Mouse (Mus musculus) hindbrain, embryonic 10.5 days (tissue): ENCODE data around the gene Hnrnpf. TPM values are rescaled to one million over a fixed set of nuclear protein-coding genes. Genes with fewer than 3 reads are reported as not detected.
A peak's percentile ranks its signal among the peaks of the same experiment; 100 is the strongest.

Experiments used
- DNase-seq: peaks from one replicate; pipeline ENCODE4 v3.0.0-alpha.2; 2017; ENCODE audit warnings: low spot score
- H3K27ac ChIP-seq: fragments of 300-500 bp; sonication (generic); 2 replicates; pipeline ENCODE4 v1.5.1; 2016; ENCODE audit warnings: mild to moderate bottlenecking, moderate library complexity
- H3K27me3 ChIP-seq: fragments of 300-500 bp; sonication (generic); 2 replicates; pipeline ENCODE4 v1.6.1; 2016; ENCODE audit warnings: mild to moderate bottlenecking; ENCODE audit not compliant: poor library complexity, insufficient read depth, severe bottlenecking
- H3K36me3 ChIP-seq: fragments of 300-500 bp; sonication (generic); 2 replicates; pipeline ENCODE4 v1.6.1; 2016; ENCODE audit warnings: mild to moderate bottlenecking, moderate library complexity
- H3K4me1 ChIP-seq: fragments of 300-500 bp; sonication (generic); replicated peaks from 2 replicates; pipeline ENCODE4 v1.6.1; 2016; ENCODE audit warnings: mild to moderate bottlenecking
- H3K4me3 ChIP-seq: fragments of 300-500 bp; sonication (generic); 2 replicates; pipeline ENCODE4 v1.5.1; 2016; ENCODE audit warnings: mild to moderate bottlenecking, moderate library complexity
- H3K9me3 ChIP-seq: fragments of 300-500 bp; sonication (generic); 2 replicates; pipeline ENCODE4 v1.6.1; 2016; ENCODE audit warnings: mild to moderate bottlenecking, moderate library complexity
- WGBS: fragments of 180-500 bp; shearing (Covaris S2); methylation state at CpG from one replicate; pipeline ENCODE4 v1.1.7; 2016; 5-methylcytosine and 5-hydroxymethylcytosine counted together
- polyA plus RNA-seq: library from polyadenylated mRNA; unstranded; fragments of >200 nt; fragmentation: Nextera tagmentation; extraction: Ambion mirVana; gene quantifications from 2 replicates; pipeline ENCODE4 v1.2.1, GENCODE M21; 2016

Gene Hnrnpf
- polyA plus RNA-seq, 1 experiment from 2014 or later, result 559 TPM

- H3K9me3 ChIP-seq, result no peaks in the 10 kb centered on the region
- peaks cover 20% of the 10 kb centered on the region for H3K36me3 ChIP-seq
- peak overlapping the region; percentile 74 for H3K4me3 ChIP-seq
- no peaks in the 10 kb centered on the region for H3K27me3 ChIP-seq
- WGBS, result under 1% methylated on average over 62 of the region's 62 CpGs
- H3K27ac ChIP-seq, result peak overlapping the region; percentile 94
- peaks cover 50% of the 10 kb centered on the region for H3K4me1 ChIP-seq
- DNase-seq, result peak; percentile 85
Measured at GRCm38 (mm10) chr6:117916737-117917426, 16.8 kb downstream of the Hnrnpf start.

GRCm38 (mm10) chr6:117917576-117917975 lies 17.5 kb downstream of the Hnrnpf start:
- Histone ChIP-seq H3K27me3 (no peaks in the 10 kb centered on the region), H3K9me3 (no peaks in the 10 kb centered on the region)
- WGBS, result 1% methylated on average over 21 of the region's 21 CpGs

GRCm38 (mm10) chr6:117918043-117918442 lies 17.9 kb downstream of the Hnrnpf start:
- Histone ChIP-seq H3K36me3 (peaks cover 31% of the 10 kb centered on the region), H3K4me1 (peaks cover 50% of the 10 kb centered on the region), H3K9me3 (no peaks in the 10 kb centered on the region), H3K27me3 (no peaks in the 10 kb centered on the region), H3K27ac (peak overlapping the region; percentile 94), H3K4me3 (peak overlapping the region; percentile 74)
- 51% methylated on average over 5 of the region's 5 CpGs for WGBS
- peak; percentile 7 for DNase-seq

More at GRCm38 (mm10) chr6:117917576-117917975, 17.5 kb downstream of the Hnrnpf start:
- H3K4me3 ChIP-seq, result peak overlapping the region; percentile 74
- H3K27ac ChIP-seq, result peak overlapping the region; percentile 94
- H3K36me3 ChIP-seq, result peaks cover 27% of the 10 kb centered on the region
- H3K4me1 ChIP-seq, result peaks cover 50% of the 10 kb centered on the region
- peak; percentile 71 for DNase-seq

- H3K27ac ChIP-seq, result no peak overlapping the region
- no peaks in the 10 kb centered on the region for H3K27me3 ChIP-seq
- DNase-seq, result peak; percentile 25
- H3K4me3 ChIP-seq, result no peak overlapping the region
- H3K9me3 ChIP-seq, result no peaks in the 10 kb centered on the region
- WGBS, result 74% methylated on average over 3 of the region's 3 CpGs
- H3K4me1 ChIP-seq, result peaks cover 37% of the 10 kb centered on the region
- peaks cover 42% of the 10 kb centered on the region for H3K36me3 ChIP-seq
Measured at GRCm38 (mm10) chr6:117920659-117921640, 20.8 kb downstream of the Hnrnpf start.

GRCm38 (mm10) chr6:117922041-117922440 lies 21.9 kb downstream of the Hnrnpf start:
- no peak overlapping the region for H3K4me3 ChIP-seq
- H3K9me3 ChIP-seq, result no peaks in the 10 kb centered on the region
- H3K27me3 ChIP-seq, result no peaks in the 10 kb centered on the region
- WGBS, result 96% methylated on average over 3 of the region's 3 CpGs
- no peak overlapping the region for H3K27ac ChIP-seq
- no peak for DNase-seq
- H3K4me1 ChIP-seq, result peaks cover 27% of the 10 kb centered on the region
- peaks cover 52% of the 10 kb centered on the region for H3K36me3 ChIP-seq

- Histone ChIP-seq H3K36me3 (peaks cover 66% of the 10 kb centered on the region), H3K4me3 (no peak overlapping the region), H3K4me1 (no peaks in the 10 kb centered on the region), H3K9me3 (no peaks in the 10 kb centered on the region), H3K27me3 (no peaks in the 10 kb centered on the region), H3K27ac (no peak overlapping the region)
- no peak for DNase-seq
- WGBS, result 78% methylated on average over 4 of the region's 4 CpGs
Measured at GRCm38 (mm10) chr6:117926871-117927491, 26.9 kb downstream of the Hnrnpf start.

- Histone ChIP-seq H3K4me3 (no peak overlapping the region), H3K9me3 (no peaks in the 10 kb centered on the region), H3K27me3 (no peaks in the 10 kb centered on the region), H3K36me3 (peaks cover 56% of the 10 kb centered on the region), H3K27ac (no peak overlapping the region), H3K4me1 (no peaks in the 10 kb centered on the region)
- no peak for DNase-seq
- WGBS, result 91% methylated on average over 7 of the region's 7 CpGs
Measured at GRCm38 (mm10) chr6:117927955-117928354, 27.8 kb downstream of the Hnrnpf start.

GRCm38 (mm10) chr6:117928746-117929145 lies 28.6 kb downstream of the Hnrnpf start:
- DNase-seq, result no peak
- peaks cover 52% of the 10 kb centered on the region for H3K36me3 ChIP-seq
- no peaks in the 10 kb centered on the region for H3K27me3 ChIP-seq
- H3K4me3 ChIP-seq, result no peak overlapping the region
- 90% methylated on average over 5 of the region's 5 CpGs for WGBS
- H3K27ac ChIP-seq, result no peak overlapping the region
- H3K9me3 ChIP-seq, result no peaks in the 10 kb centered on the region
- H3K4me1 ChIP-seq, result no peaks in the 10 kb centered on the region

- no peaks in the 10 kb centered on the region for H3K9me3 ChIP-seq
- peaks cover 54% of the 10 kb centered on the region for H3K36me3 ChIP-seq
- 94% methylated on average over 3 of the region's 3 CpGs for WGBS
Measured at GRCm38 (mm10) chr6:117929945-117930655, 30.0 kb downstream of the Hnrnpf start.

GRCm38 (mm10) chr6:117932325-117933051 lies 32.4 kb downstream of the Hnrnpf start:
- H3K36me3 ChIP-seq, result peaks cover 33% of the 10 kb centered on the region
- no peak overlapping the region for H3K27ac ChIP-seq
- WGBS, result 53% methylated on average over 11 of the region's 11 CpGs
- H3K4me3 ChIP-seq, result no peak overlapping the region
- H3K27me3 ChIP-seq, result no peaks in the 10 kb centered on the region
- DNase-seq, result no peak
- H3K9me3 ChIP-seq, result no peaks in the 10 kb centered on the region
- H3K4me1 ChIP-seq, result no peaks in the 10 kb centered on the region

More at GRCm38 (mm10) chr6:117929945-117930655, 30.0 kb downstream of the Hnrnpf start:
- no peak overlapping the region for H3K4me3 ChIP-seq
- DNase-seq, result no peak
- no peaks in the 10 kb centered on the region for H3K4me1 ChIP-seq
- H3K27ac ChIP-seq, result no peak overlapping the region
- H3K27me3 ChIP-seq, result no peaks in the 10 kb centered on the region

GRCm38 (mm10) chr6:117934301-117934700 lies 34.2 kb downstream of the Hnrnpf start:
- DNase-seq, result no peak
- Histone ChIP-seq H3K36me3 (peaks cover 14% of the 10 kb centered on the region), H3K4me1 (no peaks in the 10 kb centered on the region), H3K27me3 (no peaks in the 10 kb centered on the region), H3K4me3 (no peak overlapping the region), H3K27ac (no peak overlapping the region), H3K9me3 (no peaks in the 10 kb centered on the region)
- 90% methylated on average over 6 of the region's 6 CpGs for WGBS
